Mouse (Mus musculus) megakaryocyte-erythroid progenitor cell, adult 5-6 weeks (primary cell): ENCODE results near the gene Pigp. TPM values are rescaled to one million over a fixed set of nuclear protein-coding genes. Genes with fewer than 3 reads are reported as not detected.

ENCODE experiments used
- ATAC-seq: replicated peaks from 2 replicates; pipeline ENCODE4 v1.8.0; 2016; ENCODE audit warnings: mild to moderate bottlenecking, inconsistent platforms; ENCODE audit not compliant: severe bottlenecking, poor library complexity, low FRiP score, low TSS enrichment
- total RNA-seq, 2 experiments: library from RNA; stranded (forward) in 1 of 2; stranded (reverse) in 1 of 2; fragments of 200-1000, 215-1000 nt in 1 of 2; fragments of >200 nt in 1 of 2; fragmentation: Nextera tagmentation in 1 of 2; gene quantifications; 2 replicates each; pipeline ENCODE4 v1.2.3; 2014 to 2017

Gene Pigp
- total RNA-seq, 2 experiments from 2014 or later: 23.6 to 41.7 TPM

- peak; percentile 31 for ATAC-seq
Measured at GRCm38 (mm10) chr16:94327781-94328711, 43.6 kb downstream of the Pigp start, which contains the start of gene Ripply3. Gene Ripply3, plus strand, starts transcription at chr16:94328420.

DNA sequence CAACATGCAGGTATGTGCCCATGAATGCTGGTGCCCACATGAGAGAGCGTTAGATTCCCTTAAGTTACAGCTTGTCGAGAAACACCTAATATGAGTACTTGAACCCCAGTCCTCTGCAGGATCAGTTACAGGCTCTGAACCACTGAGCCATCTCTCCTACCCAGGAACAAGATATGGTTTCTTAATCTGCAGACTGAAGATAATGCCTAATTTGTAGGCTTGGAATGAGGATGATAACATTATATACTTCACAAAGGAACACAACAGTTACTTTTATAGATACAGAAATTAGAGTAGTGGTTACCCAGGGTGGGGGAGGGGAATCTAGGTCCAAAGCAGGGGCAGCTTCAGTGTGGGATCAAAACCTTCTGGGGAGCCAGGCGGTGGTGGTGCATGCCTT is 45.6 kb downstream of the Pigp start:
- peak; percentile 40 for ATAC-seq

DNA sequence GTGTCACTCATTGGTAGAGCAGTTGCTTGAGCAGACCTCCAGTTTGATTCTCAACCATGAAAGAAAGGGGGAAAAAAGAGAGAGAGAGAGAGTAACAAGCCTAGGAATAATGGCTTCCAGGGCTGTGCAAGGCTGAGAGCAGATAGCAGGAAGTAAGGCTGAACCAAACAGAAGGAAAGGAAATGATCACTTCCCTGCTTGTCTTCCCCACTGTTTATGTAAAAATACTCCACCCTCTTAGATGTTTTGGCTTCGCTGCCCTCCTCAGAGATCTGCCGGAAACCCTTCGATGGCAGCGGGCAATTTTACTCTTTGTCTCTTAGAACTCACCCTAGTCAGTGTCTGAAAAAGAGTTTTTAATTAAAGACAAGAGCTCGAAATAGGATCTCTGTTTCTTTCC is 48.0 kb downstream of the Pigp start:
- ATAC-seq: no peak

DNA sequence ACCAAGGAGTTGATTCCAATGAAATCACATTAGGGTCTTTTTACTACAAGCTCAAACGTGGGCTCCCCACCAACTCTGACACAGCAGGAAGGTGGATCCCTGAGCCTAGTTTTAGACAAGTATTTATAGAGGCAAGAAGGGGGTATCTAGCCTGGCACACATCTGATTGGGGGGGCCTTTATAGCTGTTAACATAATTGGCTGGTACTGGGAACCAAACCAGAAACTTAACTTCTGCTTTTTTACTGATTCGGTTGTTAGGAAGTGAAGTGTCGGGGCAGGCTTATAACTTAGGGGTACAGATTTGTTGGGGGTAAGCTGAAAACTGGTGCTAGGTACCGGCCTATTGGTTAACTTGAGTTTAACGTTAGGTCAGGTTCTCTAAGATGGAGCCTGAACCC is 51.4 kb downstream of the Pigp start:
- ATAC-seq: no peak

GRCm38 (mm10) chr16:94317752-94318151 is 53.9 kb downstream of the Pigp start:
- ATAC-seq: peak; percentile 31

DNA sequence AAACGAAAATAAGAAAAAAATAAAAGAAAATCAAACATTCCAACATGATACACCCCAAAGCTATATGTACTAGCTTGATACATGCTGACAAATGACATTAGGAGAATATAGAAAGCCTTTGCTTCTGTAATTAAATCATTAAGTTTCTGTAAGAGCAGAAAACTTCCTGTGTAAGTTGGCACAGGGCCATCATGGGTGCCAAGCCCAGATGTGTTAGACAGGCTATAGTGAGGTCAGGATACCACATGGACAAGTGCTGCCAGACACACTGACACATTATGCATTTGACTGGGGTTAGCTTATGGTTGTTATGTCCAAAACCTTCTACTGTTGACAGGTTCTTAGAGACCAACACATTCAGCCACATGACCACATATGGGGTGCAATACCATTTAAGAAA is 56.4 kb downstream of the Pigp start:
- no peak for ATAC-seq

DNA sequence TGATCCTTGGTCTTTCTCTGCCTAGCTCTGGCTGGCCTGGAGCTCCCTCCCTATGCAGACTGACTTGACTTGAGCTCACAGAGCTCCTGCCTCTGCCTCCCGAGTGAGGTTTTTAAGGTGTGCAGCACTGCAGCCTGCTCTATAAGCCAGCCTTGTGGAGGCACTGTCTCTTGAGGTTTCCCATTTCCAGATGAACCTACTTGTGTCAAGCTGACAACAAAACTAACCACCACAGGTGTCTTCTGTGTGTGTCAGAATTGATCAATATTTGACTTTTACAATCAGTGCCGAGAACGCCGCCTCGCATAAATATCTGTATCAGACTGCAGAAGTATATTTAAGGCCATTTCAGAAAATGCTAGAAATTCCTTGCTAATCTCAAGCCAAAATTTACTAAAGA is 57.0 kb downstream of the Pigp start:
- ATAC-seq: no peak

GRCm38 (mm10) chr16:94313229-94314030 is 58.2 kb downstream of the Pigp start, which contains the start of gene Hlcs:
Gene Hlcs, minus strand, starts transcription at chr16:94313571.
- peak; percentile 72 for ATAC-seq

GRCm38 (mm10) chr16:94312663-94313228 is 58.9 kb downstream of the Pigp start:
- peak; percentile 87 for ATAC-seq

- no peak for ATAC-seq
Measured at GRCm38 (mm10) chr16:94311931-94312330, 59.7 kb downstream of the Pigp start.

- ATAC-seq: no peak
Measured at GRCm38 (mm10) chr16:94311416-94311815, 60.2 kb downstream of the Pigp start.

DNA sequence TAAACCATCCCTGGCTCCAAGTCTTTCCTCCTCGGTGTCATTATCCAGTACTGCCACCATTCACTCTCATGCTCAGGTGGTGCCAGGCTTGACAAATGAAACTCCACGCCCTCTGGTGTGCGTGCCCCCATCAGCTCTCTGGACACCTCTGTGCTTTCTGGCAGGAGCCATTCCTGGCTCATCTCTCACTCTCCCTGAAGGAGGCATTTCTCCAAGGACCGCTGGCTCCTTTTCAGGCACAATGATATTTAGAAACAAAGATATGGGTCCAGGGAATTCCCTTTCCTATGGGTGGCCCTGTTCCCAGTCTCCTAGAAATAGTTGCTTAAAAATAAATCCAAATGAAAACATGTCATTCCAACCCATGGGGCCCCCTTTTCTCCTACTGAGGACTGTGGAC is 62.6 kb downstream of the Pigp start:
- ATAC-seq: no peak

Other genes with a start within 250 kb of the Pigp start
- gene Hlcs, start 58.3 kb downstream of the Pigp start, total RNA-seq (2014; fragmentation: Nextera tagmentation): 5.6 and 5.9 TPM in 2 replicates
- gene Hlcs, start 58.3 kb downstream of the Pigp start, total RNA-seq (2017): 7.0 and 26.9 TPM in 2 replicates
- gene Ripply3, start 43.4 kb downstream of the Pigp start, total RNA-seq (2014; fragmentation: Nextera tagmentation): 0.32 and 0.39 TPM in 2 replicates
- gene Ripply3, start 43.4 kb downstream of the Pigp start, total RNA-seq (2017): 0.46 and 2.2 TPM in 2 replicates
- 42.0 and 85.4 TPM in 2 replicates for gene Ttc3, start 1.2 kb downstream of the Pigp start, total RNA-seq (2014; fragmentation: Nextera tagmentation)
- 155 and 210 TPM in 2 replicates for gene Ttc3, start 1.2 kb downstream of the Pigp start, total RNA-seq (2017)
- gene Vps26c, start 155.0 kb upstream of the Pigp start, total RNA-seq (2014; fragmentation: Nextera tagmentation): 23.1 and 29.9 TPM in 2 replicates
- 15.1 and 35.5 TPM in 2 replicates for gene Vps26c, start 155.0 kb upstream of the Pigp start, total RNA-seq (2017)
- gene Dyrk1a, start 198.2 kb upstream of the Pigp start, total RNA-seq (2014; fragmentation: Nextera tagmentation): 39.5 and 43.9 TPM in 2 replicates
- gene Dyrk1a, start 198.2 kb upstream of the Pigp start, total RNA-seq (2017): 59.8 and 62.4 TPM in 2 replicates